Mouse (Mus musculus) forebrain, embryonic 13.5 days (tissue): ENCODE data around the gene Vstm4. TPM values are rescaled to one million over a fixed set of nuclear protein-coding genes. Genes with fewer than 3 reads are reported as not detected.

Experiments
- ATAC-seq: fragments of 200-750 bp; cut with Nextera tagmentation; 2 replicates; pipeline ENCODE4 v1.8.0; 2017
- H3K27ac ChIP-seq: fragments of 300-500 bp; sonication (generic); 2 replicates; pipeline ENCODE4 v1.5.1; 2015; ENCODE audit warnings: inconsistent platforms, mild to moderate bottlenecking, moderate library complexity
- H3K27me3 ChIP-seq: fragments of 300-500 bp; sonication (generic); 2 replicates; pipeline ENCODE4 v1.6.1; 2015; ENCODE audit warnings: mild to moderate bottlenecking, inconsistent platforms
- H3K36me3 ChIP-seq: fragments of 300-500 bp; sonication (generic); 2 replicates; pipeline ENCODE4 v1.6.1; 2015; ENCODE audit warnings: mild to moderate bottlenecking, inconsistent platforms; ENCODE audit not compliant: poor library complexity, severe bottlenecking
- H3K4me1 ChIP-seq: fragments of 300-500 bp; sonication (generic); 2 replicates; pipeline ENCODE4 v1.6.1; 2015; ENCODE audit warnings: inconsistent platforms
- H3K4me2 ChIP-seq: fragments of 300-500 bp; sonication (generic); 2 replicates; pipeline ENCODE4 v1.6.1; 2015; ENCODE audit warnings: inconsistent platforms, mild to moderate bottlenecking, moderate library complexity
- H3K4me3 ChIP-seq: fragments of 300-500 bp; sonication (generic); 2 replicates; pipeline ENCODE4 v1.5.1; 2015; ENCODE audit warnings: mild to moderate bottlenecking, inconsistent platforms
- H3K9ac ChIP-seq: fragments of 300-500 bp; sonication (generic); 2 replicates; pipeline ENCODE4 v1.6.1; 2015; ENCODE audit warnings: mild to moderate bottlenecking, inconsistent platforms
- H3K9me3 ChIP-seq: fragments of 300-500 bp; sonication (generic); replicated peaks from 2 replicates; pipeline ENCODE4 v1.6.1; 2016; ENCODE audit warnings: inconsistent platforms
- WGBS: fragments of 180-500 bp; shearing (Covaris S2); methylation state at CpG from one replicate; pipeline ENCODE4 v1.1.7; 2015; 5-methylcytosine and 5-hydroxymethylcytosine counted together
- polyA plus RNA-seq: library from polyadenylated mRNA; unstranded; fragments of >200 nt; fragmentation: Nextera tagmentation; extraction: Ambion mirVana; gene quantifications from 2 replicates; pipeline ENCODE4 v1.2.1, GENCODE M21; 2015

Gene Vstm4
- polyA plus RNA-seq, 1 experiment from 2014 or later, result 3.7 TPM

DNA sequence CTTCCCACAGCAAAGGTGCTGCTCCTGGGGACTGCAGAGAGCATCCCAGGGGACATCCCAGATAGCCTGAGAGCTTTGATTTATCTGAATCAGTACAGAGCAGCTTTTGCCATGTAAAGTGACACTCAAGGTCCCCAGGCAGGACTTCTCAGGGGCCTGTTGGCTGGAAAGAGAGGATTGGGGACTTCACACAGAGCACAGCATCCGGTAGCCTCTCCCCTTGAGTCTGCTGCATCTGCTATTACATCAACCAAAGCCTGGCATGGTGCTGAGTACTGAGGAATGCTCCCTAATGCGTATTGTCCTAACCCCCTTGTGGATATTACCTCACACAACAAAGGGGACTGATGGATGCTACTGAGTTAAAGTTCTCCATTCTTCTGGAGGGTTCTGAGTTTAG is 5.1 kb downstream of the Vstm4 start:
- ATAC-seq, result no peak
- Histone ChIP-seq H3K9ac (no peak overlapping the region), H3K4me2 (no peak overlapping the region), H3K27me3 (peaks cover 17% of the 10 kb centered on the region), H3K27ac (no peak overlapping the region), H3K36me3 (no peaks in the 10 kb centered on the region), H3K4me3 (no peak overlapping the region), H3K9me3 (no peaks in the 10 kb centered on the region), H3K4me1 (0 out of 2 replicates have a peak, but pooled peaks cover 1% of the 10 kb centered on the region)
- WGBS, result 43% methylated on average over 2 of the region's 2 CpGs

DNA sequence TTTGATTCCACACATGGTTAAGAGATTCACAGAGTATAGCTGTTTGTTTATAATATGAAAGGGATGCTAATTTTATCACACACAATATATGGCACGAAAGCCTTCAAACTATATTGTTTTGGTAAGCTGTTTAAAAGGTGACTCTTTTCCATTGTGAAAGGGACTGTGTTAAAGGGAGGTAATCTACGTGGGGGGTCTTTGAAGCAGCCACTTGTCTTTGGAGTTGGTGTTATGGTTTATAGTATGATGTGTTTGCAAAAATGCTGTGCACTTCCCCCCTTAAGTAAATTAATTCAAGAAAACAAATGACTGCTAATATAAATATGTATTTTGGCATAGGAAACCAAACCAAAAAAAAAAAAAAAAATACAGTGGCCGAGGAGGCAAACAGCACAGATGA is 8.8 kb downstream of the Vstm4 start:
- Histone ChIP-seq H3K4me2 (no peak overlapping the region), H3K36me3 (no peaks in the 10 kb centered on the region), H3K4me3 (no peak overlapping the region), H3K4me1 (no peaks in the 10 kb centered on the region), H3K9me3 (no peaks in the 10 kb centered on the region), H3K27me3 (no peaks in the 10 kb centered on the region), H3K27ac (no peak overlapping the region), H3K9ac (no peak overlapping the region)
- no peak for ATAC-seq
- 85% methylated on average over 3 of the region's 3 CpGs for WGBS

GRCm38 (mm10) chr14:32871963-32872362 is 15.4 kb downstream of the Vstm4 start:
- Histone ChIP-seq H3K4me2 (no peak overlapping the region), H3K27me3 (no peaks in the 10 kb centered on the region), H3K9ac (no peak overlapping the region), H3K4me3 (no peak overlapping the region), H3K9me3 (no peaks in the 10 kb centered on the region), H3K36me3 (no peaks in the 10 kb centered on the region), H3K27ac (no peak overlapping the region), H3K4me1 (no peaks in the 10 kb centered on the region)
- no peak for ATAC-seq
- WGBS, result 80% methylated on average over 5 of the region's 5 CpGs

- Histone ChIP-seq H3K9ac (no peak overlapping the region), H3K4me3 (no peak overlapping the region), H3K36me3 (no peaks in the 10 kb centered on the region), H3K27ac (no peak overlapping the region), H3K4me2 (no peak overlapping the region), H3K27me3 (no peaks in the 10 kb centered on the region), H3K9me3 (no peaks in the 10 kb centered on the region), H3K4me1 (no peaks in the 10 kb centered on the region)
- WGBS, result 65% methylated on average over 6 of the region's 6 CpGs
- no peak for ATAC-seq
Observed at GRCm38 (mm10) chr14:32877549-32877948, 21.0 kb downstream of the Vstm4 start.

- H3K4me2 ChIP-seq, result no peak overlapping the region
- ATAC-seq, result no peak
- no peak overlapping the region for H3K9ac ChIP-seq
- no peak overlapping the region for H3K27ac ChIP-seq
- H3K27me3 ChIP-seq, result no peaks in the 10 kb centered on the region
- no peaks in the 10 kb centered on the region for H3K4me1 ChIP-seq
- no peaks in the 10 kb centered on the region for H3K36me3 ChIP-seq
- no peaks in the 10 kb centered on the region for H3K9me3 ChIP-seq
- H3K4me3 ChIP-seq, result no peak overlapping the region
- 80% methylated on average over 5 of the region's 5 CpGs for WGBS
Observed at GRCm38 (mm10) chr14:32880332-32880731, 23.8 kb downstream of the Vstm4 start.

DNA sequence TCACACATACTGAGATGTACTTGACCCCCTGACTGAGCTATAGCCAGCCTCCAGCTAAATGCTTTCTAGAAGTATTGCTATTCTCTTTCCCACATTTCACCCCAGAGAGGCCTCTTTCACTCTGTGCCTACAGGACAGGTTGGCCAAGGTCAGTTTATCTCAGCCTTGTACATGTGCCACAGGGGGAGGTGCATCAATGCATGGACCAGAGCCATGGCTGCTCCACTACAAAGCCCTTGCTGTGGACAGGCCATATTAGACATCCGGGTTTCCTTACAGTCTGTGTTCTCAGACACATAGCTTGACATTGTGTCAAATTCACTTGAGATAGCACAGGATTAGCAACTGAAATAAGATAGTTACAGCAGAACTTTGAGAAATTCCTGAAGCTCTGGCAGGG is 25.1 kb downstream of the Vstm4 start:
- no peak overlapping the region for H3K9ac ChIP-seq
- no peaks in the 10 kb centered on the region for H3K36me3 ChIP-seq
- no peak overlapping the region for H3K4me2 ChIP-seq
- H3K27me3 ChIP-seq, result no peaks in the 10 kb centered on the region
- ATAC-seq, result no peak
- H3K9me3 ChIP-seq, result no peaks in the 10 kb centered on the region
- H3K4me1 ChIP-seq, result no peaks in the 10 kb centered on the region
- 91% methylated on average over 1 of the region's 1 CpGs for WGBS
- H3K27ac ChIP-seq, result no peak overlapping the region
- H3K4me3 ChIP-seq, result no peak overlapping the region

- Histone ChIP-seq H3K4me1 (peaks cover 21% of the 10 kb centered on the region), H3K27me3 (no peaks in the 10 kb centered on the region), H3K4me3 (no peak overlapping the region), H3K9ac (no peak overlapping the region), H3K36me3 (no peaks in the 10 kb centered on the region), H3K4me2 (peak overlapping the region; percentile 11; the same call in 1 of the 2 replicates), H3K9me3 (no peaks in the 10 kb centered on the region), H3K27ac (peak overlapping the region; percentile 65)
- ATAC-seq, result peak; percentile 95
- WGBS, result 6% methylated on average over 6 of the region's 6 CpGs
Observed at GRCm38 (mm10) chr14:32888876-32889674, 32.5 kb downstream of the Vstm4 start.

GRCm38 (mm10) chr14:32894341-32894853 is 37.8 kb downstream of the Vstm4 start:
- 87% methylated on average over 4 of the region's 4 CpGs for WGBS
- H3K36me3 ChIP-seq, result no peaks in the 10 kb centered on the region

GRCm38 (mm10) chr14:32894878-32895277 is 38.3 kb downstream of the Vstm4 start:
- 86% methylated on average over 4 of the region's 4 CpGs for WGBS
- no peak overlapping the region for H3K4me2 ChIP-seq
- no peak overlapping the region for H3K9ac ChIP-seq
- H3K4me1 ChIP-seq, result peaks cover 6% of the 10 kb centered on the region; the same call in 1 of the 2 replicates
- no peak overlapping the region for H3K27ac ChIP-seq
- H3K27me3 ChIP-seq, result no peaks in the 10 kb centered on the region
- no peak overlapping the region for H3K4me3 ChIP-seq
- no peak for ATAC-seq
- no peaks in the 10 kb centered on the region for H3K9me3 ChIP-seq
- no peaks in the 10 kb centered on the region for H3K36me3 ChIP-seq

More at GRCm38 (mm10) chr14:32894341-32894853, 37.8 kb downstream of the Vstm4 start:
- Histone ChIP-seq H3K9ac (no peak overlapping the region), H3K4me2 (no peak overlapping the region), H3K27me3 (no peaks in the 10 kb centered on the region), H3K4me1 (peaks cover 11% of the 10 kb centered on the region), H3K9me3 (no peaks in the 10 kb centered on the region), H3K27ac (no peak overlapping the region), H3K4me3 (no peak overlapping the region)
- ATAC-seq, result no peak

DNA sequence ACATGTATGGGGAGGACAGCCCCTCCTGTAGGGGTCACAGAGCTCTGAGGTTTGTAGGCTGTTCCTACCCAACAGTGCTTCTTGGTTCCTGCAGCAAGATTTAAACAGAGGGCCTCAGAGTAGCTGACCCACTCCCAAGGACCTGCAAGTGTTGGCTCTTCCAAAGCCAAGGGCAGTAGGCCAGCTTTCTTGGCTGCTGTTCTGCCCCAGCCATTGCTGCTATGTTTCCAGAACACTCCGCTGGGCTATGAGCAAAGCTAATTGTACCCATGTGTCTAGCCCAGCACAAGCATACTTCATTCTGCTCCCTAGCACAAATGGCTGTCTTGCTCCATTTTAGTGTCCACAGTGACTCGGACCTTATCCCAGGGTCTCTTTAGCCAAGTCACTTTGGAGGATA is 40.3 kb downstream of the Vstm4 start:
- Histone ChIP-seq H3K9ac (no peak overlapping the region), H3K9me3 (no peaks in the 10 kb centered on the region), H3K27me3 (no peaks in the 10 kb centered on the region), H3K27ac (no peak overlapping the region), H3K36me3 (no peaks in the 10 kb centered on the region), H3K4me2 (no peak overlapping the region), H3K4me3 (no peak overlapping the region), H3K4me1 (no peaks in the 10 kb centered on the region)
- no peak for ATAC-seq
- 92% methylated on average over 2 of the region's 2 CpGs for WGBS

DNA sequence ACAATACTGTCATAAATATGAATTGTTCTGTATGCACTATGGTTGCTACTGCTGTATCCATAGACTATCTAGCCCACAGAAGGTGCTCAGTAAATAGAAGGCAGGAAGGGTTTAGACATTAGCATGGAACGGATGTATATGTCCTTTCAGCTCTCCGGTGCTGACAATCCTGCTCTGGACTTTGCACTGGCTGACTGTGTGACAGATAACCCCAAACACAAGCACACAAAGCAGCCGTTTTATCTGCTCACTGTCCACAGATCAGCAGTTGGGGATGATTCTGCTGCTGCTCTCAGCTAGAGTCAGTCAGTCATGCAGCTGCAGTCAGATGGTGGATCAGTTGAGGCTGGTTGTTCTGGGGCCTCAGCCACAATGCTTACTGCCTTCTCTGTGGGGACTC is 46.6 kb downstream of the Vstm4 start:
- no peak overlapping the region for H3K4me3 ChIP-seq
- no peaks in the 10 kb centered on the region for H3K27me3 ChIP-seq
- H3K4me1 ChIP-seq, result peaks cover 6% of the 10 kb centered on the region; the same call in 1 of the 2 replicates
- no peak overlapping the region for H3K27ac ChIP-seq
- H3K4me2 ChIP-seq, result no peak overlapping the region
- H3K36me3 ChIP-seq, result no peaks in the 10 kb centered on the region
- no peak for ATAC-seq
- 93% methylated on average over 3 of the region's 3 CpGs for WGBS
- H3K9ac ChIP-seq, result no peak overlapping the region
- H3K9me3 ChIP-seq, result no peaks in the 10 kb centered on the region

DNA sequence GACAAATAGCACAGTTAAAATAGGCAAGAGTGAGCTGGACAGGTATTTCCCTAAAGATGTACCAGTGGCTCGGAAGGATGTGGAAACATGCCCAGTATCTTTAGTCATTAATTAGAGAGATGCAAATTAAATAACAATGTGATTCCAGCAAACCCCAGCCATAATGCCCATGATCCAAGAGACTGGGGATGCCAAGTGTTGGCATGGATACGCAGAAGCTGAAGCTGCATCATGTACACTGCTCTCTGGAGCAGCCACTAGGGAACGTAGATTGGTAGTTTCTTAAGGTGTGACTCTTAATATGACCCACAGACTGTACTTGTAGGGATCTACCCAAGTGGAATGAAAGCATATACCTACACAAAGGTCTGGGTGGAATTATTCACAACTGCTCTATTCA is 50.0 kb downstream of the Vstm4 start:
- WGBS, result 53% methylated on average over 3 of the region's 3 CpGs
- no peak overlapping the region for H3K9ac ChIP-seq

More for the DNA sequence above, 50.0 kb downstream of the Vstm4 start:
- no peaks in the 10 kb centered on the region for H3K27me3 ChIP-seq
- H3K4me1 ChIP-seq, result peaks cover 12% of the 10 kb centered on the region; the same call in 1 of the 2 replicates
- H3K4me3 ChIP-seq, result no peak overlapping the region
- no peaks in the 10 kb centered on the region for H3K9me3 ChIP-seq
- H3K4me2 ChIP-seq, result no peak overlapping the region
- ATAC-seq, result peak; percentile 59
- no peak overlapping the region for H3K27ac ChIP-seq
- no peaks in the 10 kb centered on the region for H3K36me3 ChIP-seq
